Mouse (Mus musculus): ENCODE measurements around the gene Cd5. TPM values are rescaled to one million over a fixed set of nuclear protein-coding genes. Genes with fewer than 3 reads are reported as not detected.

Gene Cd5
- polyA plus RNA-seq, 1 experiment from 2014 or later: 0.29 TPM

DNA sequence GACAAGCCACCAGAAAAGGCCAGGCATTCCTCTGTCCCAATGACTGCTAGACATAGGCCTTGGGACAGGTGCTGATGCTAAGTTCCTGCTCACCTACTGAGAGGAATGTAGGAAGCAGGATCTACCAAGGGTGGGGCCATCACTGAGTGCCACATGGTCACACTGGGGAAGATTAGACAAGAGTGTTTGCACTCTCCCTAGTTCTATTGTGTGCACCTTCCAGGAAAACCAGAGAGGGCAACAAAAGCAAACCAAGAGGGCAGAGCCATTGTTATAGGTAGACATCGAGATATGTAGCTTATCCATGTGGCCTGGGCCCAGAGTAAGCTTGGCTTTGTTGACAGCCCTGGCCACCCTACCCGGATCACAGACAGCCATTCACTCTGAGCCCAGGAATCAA lies 53.1 kb downstream of the Cd5 start:
- Histone ChIP-seq H3K27me3 (replicated peaks; ENCODE audit: control insufficient read depth, insufficient read depth, low read length) (no peaks in the 10 kb centered on the region), H3K36me3 (ENCODE audit: control insufficient read depth, insufficient read depth, low read length) (no peaks in the 10 kb centered on the region), H3K27ac (ENCODE audit: low read depth, low read length) (no peak overlapping the region), H3K9me3 (replicated peaks; ENCODE audit: control insufficient read depth, low read length) (no peaks in the 10 kb centered on the region), H3K9ac (ENCODE audit: low read length) (no peak overlapping the region), H3K4me1 (ENCODE audit: control insufficient read depth, insufficient read depth, low read length) (peaks cover 19% of the 10 kb centered on the region), H3K4me2 (ENCODE audit: low read length) (no peak overlapping the region), H3K4me3 (ENCODE audit: low read depth, low read length) (no peak overlapping the region)
- 75% methylated on average over 2 of the region's 2 CpGs for WGBS
- ATAC-seq (no peak), DNase-seq (ENCODE audit: low spot score) (no peak)

DNA sequence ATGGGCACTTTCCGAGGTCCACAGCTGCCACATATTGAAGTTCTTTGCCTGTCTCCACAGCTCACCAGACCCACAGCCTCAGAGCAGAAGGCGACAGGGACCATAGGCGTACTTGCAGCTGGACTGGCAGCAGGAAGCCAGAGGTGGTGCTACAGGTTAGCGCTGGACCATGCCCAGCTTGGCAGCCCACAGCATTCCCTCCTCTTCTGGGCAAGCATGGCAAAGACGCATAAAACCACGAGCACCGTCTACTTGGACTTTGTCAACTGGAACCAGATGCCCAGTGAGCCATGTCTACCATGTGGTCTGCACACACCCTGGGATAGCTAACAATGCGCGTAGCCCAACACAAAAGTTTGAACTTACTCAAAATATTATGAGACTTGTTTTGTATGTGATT lies 53.7 kb downstream of the Cd5 start:
- WGBS: 90% methylated on average over 9 of the region's 9 CpGs
- Histone ChIP-seq H3K27me3 (replicated peaks; ENCODE audit: control insufficient read depth, insufficient read depth, low read length) (no peaks in the 10 kb centered on the region), H3K27ac (ENCODE audit: low read depth, low read length) (no peak overlapping the region), H3K4me3 (ENCODE audit: low read depth, low read length) (no peak overlapping the region), H3K4me2 (ENCODE audit: low read length) (no peak overlapping the region), H3K36me3 (ENCODE audit: control insufficient read depth, insufficient read depth, low read length) (no peaks in the 10 kb centered on the region), H3K4me1 (ENCODE audit: control insufficient read depth, insufficient read depth, low read length) (peaks cover 13% of the 10 kb centered on the region), H3K9ac (ENCODE audit: low read length) (no peak overlapping the region), H3K9me3 (replicated peaks; ENCODE audit: control insufficient read depth, low read length) (no peaks in the 10 kb centered on the region)
- DNase-seq (ENCODE audit: low spot score) (no peak), ATAC-seq (no peak)

GRCm38 (mm10) chr19:10681571-10681970 lies 57.2 kb downstream of the Cd5 start:
- Histone ChIP-seq H3K4me1 (ENCODE audit: control insufficient read depth, insufficient read depth, low read length) (no peaks in the 10 kb centered on the region), H3K9me3 (replicated peaks; ENCODE audit: control insufficient read depth, low read length) (no peaks in the 10 kb centered on the region), H3K4me2 (ENCODE audit: low read length) (no peak overlapping the region), H3K9ac (ENCODE audit: low read length) (no peak overlapping the region), H3K27me3 (replicated peaks; ENCODE audit: control insufficient read depth, insufficient read depth, low read length) (no peaks in the 10 kb centered on the region), H3K4me3 (ENCODE audit: low read depth, low read length) (no peak overlapping the region), H3K27ac (ENCODE audit: low read depth, low read length) (no peak overlapping the region), H3K36me3 (ENCODE audit: control insufficient read depth, insufficient read depth, low read length) (no peaks in the 10 kb centered on the region)
- ATAC-seq: no peak
- WGBS: 68% methylated on average over 4 of the region's 4 CpGs
- DNase-seq (ENCODE audit: low spot score): no peak

GRCm38 (mm10) chr19:10678772-10679067 lies 60.1 kb downstream of the Cd5 start:
- Histone ChIP-seq H3K27ac (ENCODE audit: low read depth, low read length) (peak overlapping the region; percentile 14; the same call in 1 of the 2 replicates), H3K9ac (ENCODE audit: low read length) (no peak overlapping the region; the same call in 1 of the 2 replicates), H3K4me1 (ENCODE audit: control insufficient read depth, insufficient read depth, low read length) (no peaks in the 10 kb centered on the region), H3K27me3 (replicated peaks; ENCODE audit: control insufficient read depth, insufficient read depth, low read length) (no peaks in the 10 kb centered on the region), H3K9me3 (replicated peaks; ENCODE audit: control insufficient read depth, low read length) (no peaks in the 10 kb centered on the region), H3K4me3 (ENCODE audit: low read depth, low read length) (no peak overlapping the region), H3K36me3 (ENCODE audit: control insufficient read depth, insufficient read depth, low read length) (no peaks in the 10 kb centered on the region), H3K4me2 (ENCODE audit: low read length) (no peak overlapping the region)
- 77% methylated on average over 1 of the region's 1 CpGs for WGBS
- peak; percentile 67; the same call in 1 of the 2 replicates for ATAC-seq
- DNase-seq (ENCODE audit: low spot score): no peak

- no peak within 1 kb of the TSS for H3K4me2 ChIP-seq (ENCODE audit: low read length)
- ATAC-seq: peak; percentile 83
- H3K27me3 ChIP-seq (replicated peaks; ENCODE audit: control insufficient read depth, insufficient read depth, low read length): no peaks in the 10 kb centered on the region
- no peak within 1 kb of the TSS; the same call in 1 of the 2 replicates for H3K9ac ChIP-seq (ENCODE audit: low read length)
- peak; percentile 87 for DNase-seq (ENCODE audit: low spot score)
- H3K4me1 ChIP-seq (ENCODE audit: control insufficient read depth, insufficient read depth, low read length): no peaks in the 10 kb centered on the region
- H3K9me3 ChIP-seq (replicated peaks; ENCODE audit: control insufficient read depth, low read length): no peaks in the 10 kb centered on the region
- no peaks in the 10 kb centered on the region for H3K36me3 ChIP-seq (ENCODE audit: control insufficient read depth, insufficient read depth, low read length)
- H3K4me3 ChIP-seq (ENCODE audit: low read depth, low read length): no peak within 1 kb of the TSS
- WGBS: 49% methylated on average over 6 of the region's 6 CpGs
- H3K27ac ChIP-seq (ENCODE audit: low read depth, low read length): peak within 1 kb of the TSS; percentile 14; the same call in 1 of the 2 replicates
These were observed 60.7 kb downstream of the Cd5 start, which contains the start of gene Pga5 for GRCm38 (mm10) chr19:10677915-10678771. TSS of gene Pga5 (minus strand) at chr19:10678071.

DNA sequence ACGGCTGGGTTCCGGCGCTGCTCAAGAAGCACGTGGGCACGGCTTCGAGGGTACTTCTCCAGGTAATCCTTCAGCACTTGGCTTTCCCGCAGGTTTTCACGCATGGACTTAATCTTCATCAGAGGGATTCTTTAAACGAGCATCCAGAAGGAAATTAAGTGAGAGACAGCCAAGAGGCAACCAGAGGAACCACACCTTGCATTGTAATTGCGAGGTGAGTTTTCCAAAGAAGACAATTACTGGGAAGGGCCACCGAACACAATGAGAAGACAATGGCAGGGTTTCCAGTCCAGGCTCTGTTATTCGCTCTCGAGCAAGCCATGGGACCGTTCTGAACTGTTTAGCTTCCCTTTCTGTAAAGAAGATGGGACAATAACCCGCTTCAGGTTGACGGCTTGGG lies 62.1 kb downstream of the Cd5 start:
- ATAC-seq (no peak), DNase-seq (ENCODE audit: low spot score) (no peak)
- Histone ChIP-seq H3K9me3 (replicated peaks; ENCODE audit: control insufficient read depth, low read length) (no peaks in the 10 kb centered on the region), H3K27ac (ENCODE audit: low read depth, low read length) (no peak overlapping the region), H3K4me2 (ENCODE audit: low read length) (no peak overlapping the region), H3K4me1 (ENCODE audit: control insufficient read depth, insufficient read depth, low read length) (no peaks in the 10 kb centered on the region), H3K4me3 (ENCODE audit: low read depth, low read length) (no peak overlapping the region), H3K9ac (ENCODE audit: low read length) (no peak overlapping the region), H3K27me3 (replicated peaks; ENCODE audit: control insufficient read depth, insufficient read depth, low read length) (no peaks in the 10 kb centered on the region), H3K36me3 (ENCODE audit: control insufficient read depth, insufficient read depth, low read length) (no peaks in the 10 kb centered on the region)
- WGBS: 81% methylated on average over 16 of the region's 16 CpGs

- no peak overlapping the region for H3K9ac ChIP-seq (ENCODE audit: low read length)
- no peak for ATAC-seq
These were observed 65.5 kb downstream of the Cd5 start for GRCm38 (mm10) chr19:10673275-10673674.

DNA sequence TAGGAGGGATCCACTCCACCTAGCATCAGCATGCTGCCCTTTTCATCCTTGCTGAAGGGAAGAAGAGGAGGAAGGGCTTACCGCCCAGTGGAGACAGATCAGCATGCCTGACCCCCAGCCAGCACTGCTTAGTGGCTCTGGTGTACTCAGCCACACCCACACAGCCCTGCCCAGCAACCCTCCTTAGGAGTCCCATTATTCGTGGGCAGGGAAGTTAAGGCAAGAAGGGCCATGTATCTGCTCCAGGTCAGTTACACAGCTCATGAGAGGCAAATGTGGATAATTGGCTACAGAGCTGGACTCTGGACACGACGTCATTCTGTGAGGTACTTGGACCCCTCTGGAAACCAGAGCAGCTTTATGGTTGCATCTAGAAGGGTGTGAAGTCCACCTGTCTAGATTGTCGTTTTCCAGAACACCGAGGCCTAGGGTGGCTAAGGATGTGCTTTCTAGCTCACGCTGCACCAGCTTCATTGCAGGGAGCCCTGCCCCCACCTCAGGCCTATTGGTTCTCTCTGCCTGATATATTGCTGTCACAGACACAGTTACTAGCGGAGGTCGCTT lies 66.9 kb downstream of the Cd5 start:
- no peak for ATAC-seq
- Histone ChIP-seq H3K4me2 (ENCODE audit: low read length) (no peak overlapping the region), H3K36me3 (ENCODE audit: control insufficient read depth, insufficient read depth, low read length) (no peaks in the 10 kb centered on the region), H3K9me3 (replicated peaks; ENCODE audit: control insufficient read depth, low read length) (no peaks in the 10 kb centered on the region), H3K4me1 (ENCODE audit: control insufficient read depth, insufficient read depth, low read length) (no peaks in the 10 kb centered on the region), H3K9ac (ENCODE audit: low read length) (no peak overlapping the region), H3K4me3 (ENCODE audit: low read depth, low read length) (no peak overlapping the region), H3K27ac (ENCODE audit: low read depth, low read length) (no peak overlapping the region), H3K27me3 (replicated peaks; ENCODE audit: control insufficient read depth, insufficient read depth, low read length) (no peaks in the 10 kb centered on the region)
- DNase-seq (ENCODE audit: low spot score): no peak
- WGBS: 71% methylated on average over 9 of the region's 9 CpGs

More at GRCm38 (mm10) chr19:10673275-10673674, 65.5 kb downstream of the Cd5 start:
- no peak overlapping the region for H3K4me2 ChIP-seq (ENCODE audit: low read length)
- DNase-seq (ENCODE audit: low spot score): no peak
- H3K4me3 ChIP-seq (ENCODE audit: low read depth, low read length): no peak overlapping the region
- no peaks in the 10 kb centered on the region for H3K36me3 ChIP-seq (ENCODE audit: control insufficient read depth, insufficient read depth, low read length)
- 48% methylated on average over 1 of the region's 1 CpGs for WGBS
- no peaks in the 10 kb centered on the region for H3K27me3 ChIP-seq (replicated peaks; ENCODE audit: control insufficient read depth, insufficient read depth, low read length)
- no peaks in the 10 kb centered on the region for H3K9me3 ChIP-seq (replicated peaks; ENCODE audit: control insufficient read depth, low read length)
- no peaks in the 10 kb centered on the region for H3K4me1 ChIP-seq (ENCODE audit: control insufficient read depth, insufficient read depth, low read length)
- H3K27ac ChIP-seq (ENCODE audit: low read depth, low read length): no peak overlapping the region

GRCm38 (mm10) chr19:10671319-10671718 lies 67.5 kb downstream of the Cd5 start:
- ATAC-seq (no peak), DNase-seq (ENCODE audit: low spot score) (no peak)
- Histone ChIP-seq H3K27me3 (replicated peaks; ENCODE audit: control insufficient read depth, insufficient read depth, low read length) (no peaks in the 10 kb centered on the region), H3K27ac (ENCODE audit: low read depth, low read length) (no peak overlapping the region), H3K9ac (ENCODE audit: low read length) (no peak overlapping the region), H3K36me3 (ENCODE audit: control insufficient read depth, insufficient read depth, low read length) (no peaks in the 10 kb centered on the region), H3K4me2 (ENCODE audit: low read length) (no peak overlapping the region), H3K9me3 (replicated peaks; ENCODE audit: control insufficient read depth, low read length) (no peaks in the 10 kb centered on the region), H3K4me1 (ENCODE audit: control insufficient read depth, insufficient read depth, low read length) (no peaks in the 10 kb centered on the region), H3K4me3 (ENCODE audit: low read depth, low read length) (no peak overlapping the region)
- WGBS: 81% methylated on average over 4 of the region's 4 CpGs

All from forebrain, embryonic 14.5 days (tissue).